Mouse (Mus musculus): ENCODE results near the gene Wasf2.

DNA sequence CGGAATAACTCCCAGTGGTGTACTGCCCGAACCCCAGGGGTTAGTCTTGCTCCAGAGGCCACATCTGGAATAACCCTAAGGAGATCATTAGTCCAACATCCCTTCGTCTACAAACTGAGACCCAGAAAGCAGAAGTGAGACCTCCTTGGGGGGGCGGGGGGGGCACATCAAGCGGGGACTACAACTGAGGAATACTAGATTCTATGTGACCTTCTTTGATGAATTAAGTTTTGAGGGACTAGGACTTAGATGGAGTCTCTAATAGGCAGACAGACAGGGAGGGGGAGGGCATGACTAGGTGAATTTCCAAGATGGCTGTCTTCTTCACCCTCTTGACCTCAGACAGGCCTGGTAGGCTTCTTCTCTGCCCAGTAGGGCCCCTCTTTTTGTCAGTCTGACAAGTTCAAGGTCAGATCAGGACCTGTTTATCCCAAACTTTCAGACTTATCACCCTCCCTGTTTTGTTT is 20.9 kb upstream of the Wasf2 start:
- TF ChIP-seq CTCF (IDR thresholded peaks at IDR 0.05; ENCODE audit: extremely low read depth, insufficient read length, insufficient replicate concordance, low read depth, low read length) (no peak), POLR2A (IDR thresholded peaks at IDR 0.05; ENCODE audit: low read depth, low read length) (no peak)

Measured in small intestine, adult 2 months (tissue).